Mouse (Mus musculus): ENCODE measurements around the gene Prpsap2.

GRCm38 (mm10) chr11:61751612-61752011, 10.3 kb downstream of the Prpsap2 start:
- TF ChIP-seq POLR2A (IDR thresholded peaks at IDR 0.05; ENCODE audit: borderline replicate concordance, low read depth, low read length) (no peak), CTCF (IDR thresholded peaks at IDR 0.05; ENCODE audit: low read depth, low read length) (no peak)
